Mouse (Mus musculus) limb, embryonic 10.5 days (tissue): ENCODE data around the gene Cxcl17. TPM values are rescaled to one million over a fixed set of nuclear protein-coding genes. Genes with fewer than 3 reads are reported as not detected.

ENCODE experiments used
- DNase-seq: peaks from one replicate; pipeline ENCODE4 v3.0.0-alpha.2; 2017; ENCODE audit warnings: low spot score
- H3K27ac ChIP-seq: fragments of 300-500 bp; sonication (generic); 2 replicates; pipeline ENCODE4 v1.5.1; 2016; ENCODE audit warnings: mild to moderate bottlenecking
- H3K27me3 ChIP-seq: fragments of 300-500 bp; sonication (generic); 2 replicates; pipeline ENCODE4 v1.6.1; 2016; ENCODE audit warnings: low read depth, mild to moderate bottlenecking; ENCODE audit not compliant: poor library complexity, severe bottlenecking
- H3K36me3 ChIP-seq: fragments of 300-500 bp; sonication (generic); 2 replicates; pipeline ENCODE4 v1.6.1; 2016; ENCODE audit warnings: mild to moderate bottlenecking, moderate library complexity
- H3K4me1 ChIP-seq: fragments of 300-500 bp; sonication (generic); 2 replicates; pipeline ENCODE4 v1.6.1; 2016
- H3K4me3 ChIP-seq: fragments of 300-500 bp; sonication (generic); 2 replicates; pipeline ENCODE4 v1.5.1; 2016; ENCODE audit warnings: mild to moderate bottlenecking, moderate library complexity
- H3K9me3 ChIP-seq: fragments of 300-500 bp; sonication (generic); replicated peaks from 2 replicates; pipeline ENCODE4 v1.6.1; 2016; ENCODE audit warnings: mild to moderate bottlenecking
- WGBS: fragments of 180-500 bp; shearing (Covaris S2); methylation state at CpG from one replicate; pipeline ENCODE4 v1.1.7; 2016; 5-methylcytosine and 5-hydroxymethylcytosine counted together
- polyA plus RNA-seq: library from polyadenylated mRNA; unstranded; fragments of >200 nt; fragmentation: Nextera tagmentation; extraction: Ambion mirVana; gene quantifications from 2 replicates; pipeline ENCODE4 v1.2.1, GENCODE M21; 2016

The Cxcl17 gene
- polyA plus RNA-seq, 1 experiment from 2014 or later = 0.91 TPM

DNA sequence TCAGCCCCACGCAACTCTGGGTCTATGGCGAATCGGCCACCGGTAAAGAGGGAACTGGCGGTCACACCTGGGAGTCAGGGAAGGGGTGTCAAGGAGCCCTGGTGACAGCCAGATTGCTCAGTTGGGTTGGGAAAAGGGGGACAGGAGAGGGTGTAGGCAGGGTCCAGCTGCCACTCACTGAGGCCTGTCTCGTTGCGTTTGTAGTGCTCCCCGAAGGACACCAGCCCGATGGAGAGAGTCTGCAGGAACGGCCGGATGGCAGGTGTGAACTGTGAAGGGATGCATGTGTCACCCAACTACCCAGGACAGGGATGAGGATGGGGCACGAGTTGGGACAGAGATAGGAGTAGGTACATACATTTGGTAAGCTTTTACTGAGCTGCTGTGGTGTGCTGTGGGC lies 27.4 kb downstream of the Cxcl17 start:
- 93% methylated on average over 12 of the region's 12 CpGs for WGBS
- Histone ChIP-seq H3K9me3 (no peaks in the 10 kb centered on the region), H3K4me1 (peaks cover 12% of the 10 kb centered on the region), H3K27ac (no peak overlapping the region), H3K27me3 (peaks cover 12% of the 10 kb centered on the region), H3K4me3 (no peak overlapping the region), H3K36me3 (peaks cover 61% of the 10 kb centered on the region)
- DNase-seq = no peak

DNA sequence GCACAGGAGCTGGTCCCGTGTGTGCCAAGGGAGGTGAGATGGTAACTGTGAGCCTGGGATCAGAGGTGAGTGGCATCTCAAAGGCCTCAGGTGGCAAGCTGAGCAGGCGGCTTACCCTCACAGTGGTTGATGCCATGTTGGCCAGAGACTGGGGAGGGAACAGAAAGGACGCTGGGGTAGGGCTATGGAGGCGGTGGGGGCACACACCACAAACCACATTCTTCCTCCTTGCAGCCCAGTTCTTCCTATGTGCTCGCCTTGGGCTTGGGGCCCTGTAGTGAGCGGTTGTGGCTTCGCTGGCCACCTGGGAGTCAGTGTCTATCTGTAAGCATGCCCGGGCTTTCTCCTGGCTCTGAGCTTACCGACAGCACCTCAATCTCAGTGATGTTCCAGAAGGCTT lies 27.9 kb downstream of the Cxcl17 start:
- WGBS = 91% methylated on average over 9 of the region's 9 CpGs
- DNase-seq = no peak
- H3K4me3 ChIP-seq = no peak overlapping the region
- no peak overlapping the region for H3K27ac ChIP-seq
- no peaks in the 10 kb centered on the region for H3K9me3 ChIP-seq
- H3K4me1 ChIP-seq = peaks cover 12% of the 10 kb centered on the region
- peaks cover 12% of the 10 kb centered on the region for H3K27me3 ChIP-seq
- H3K36me3 ChIP-seq = peaks cover 61% of the 10 kb centered on the region

DNA sequence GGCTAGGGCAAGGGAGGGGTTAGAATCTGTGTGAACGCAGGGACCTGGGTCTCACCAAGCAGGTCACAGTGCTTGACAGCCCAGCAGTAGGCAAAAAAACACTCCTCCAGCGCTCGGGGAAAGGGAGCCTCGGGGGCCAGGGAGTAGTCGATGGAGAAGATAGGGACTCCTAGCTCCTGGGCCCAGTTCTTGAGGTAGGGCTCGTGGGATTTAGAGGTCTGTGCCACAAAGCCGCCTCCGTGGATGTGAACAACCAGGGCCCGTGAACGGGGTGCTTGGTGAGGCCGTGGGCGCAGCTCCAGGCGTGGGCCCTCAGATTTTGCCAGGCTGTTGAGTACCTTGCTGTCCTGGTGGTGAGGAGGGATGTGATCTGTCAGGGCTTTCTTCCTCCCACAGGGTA lies 28.4 kb downstream of the Cxcl17 start:
- no peak overlapping the region for H3K4me3 ChIP-seq
- no peaks in the 10 kb centered on the region for H3K9me3 ChIP-seq
- H3K4me1 ChIP-seq = peaks cover 15% of the 10 kb centered on the region
- DNase-seq = no peak
- 91% methylated on average over 13 of the region's 13 CpGs for WGBS
- H3K36me3 ChIP-seq = peaks cover 61% of the 10 kb centered on the region
- H3K27me3 ChIP-seq = peaks cover 12% of the 10 kb centered on the region
- H3K27ac ChIP-seq = no peak overlapping the region

DNA sequence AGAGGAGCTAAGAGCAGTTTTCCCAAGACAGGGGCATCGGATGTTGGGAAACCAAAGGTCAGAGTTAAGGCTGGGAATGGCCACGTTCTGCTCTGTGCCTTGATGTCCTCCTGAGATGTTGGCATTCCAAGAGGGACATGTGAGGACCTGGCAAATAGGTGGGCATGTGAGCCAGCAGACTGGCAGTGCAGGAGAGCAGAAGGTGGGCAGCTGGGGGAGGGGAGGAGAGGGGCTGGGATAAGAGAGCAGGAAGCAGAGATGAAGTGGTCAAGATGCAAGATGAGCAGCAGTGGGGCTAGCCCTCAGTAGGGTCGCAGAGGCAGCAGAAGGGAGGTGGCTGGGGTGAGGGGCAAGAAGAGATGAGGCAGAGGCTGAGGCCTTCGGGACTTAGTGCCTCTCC lies 28.8 kb downstream of the Cxcl17 start:
- no peak for DNase-seq
- Histone ChIP-seq H3K4me1 (peaks cover 18% of the 10 kb centered on the region), H3K4me3 (no peak overlapping the region), H3K27ac (no peak overlapping the region), H3K9me3 (no peaks in the 10 kb centered on the region), H3K36me3 (peaks cover 61% of the 10 kb centered on the region), H3K27me3 (peaks cover 12% of the 10 kb centered on the region)
- 88% methylated on average over 4 of the region's 4 CpGs for WGBS

DNA sequence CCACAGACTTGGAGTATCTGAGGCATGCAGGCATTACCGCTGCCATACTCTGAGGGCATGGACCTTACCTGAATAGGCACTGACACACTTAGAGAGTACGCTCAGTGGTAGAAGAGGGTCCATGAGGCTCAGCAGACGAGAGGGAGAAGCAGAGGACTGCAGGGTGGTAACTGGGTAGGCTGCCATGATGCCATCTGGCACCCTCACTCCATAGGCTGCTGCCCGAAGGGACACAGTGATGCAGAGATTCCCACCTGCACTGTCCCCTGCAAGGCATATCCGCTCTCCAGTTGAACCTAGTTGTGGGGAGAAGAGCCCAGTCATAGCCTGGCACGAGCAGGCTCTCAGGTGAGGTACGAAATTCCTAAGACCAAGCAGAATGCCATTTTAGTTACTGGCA lies 29.3 kb downstream of the Cxcl17 start:
- Histone ChIP-seq H3K27ac (no peak overlapping the region), H3K9me3 (no peaks in the 10 kb centered on the region), H3K36me3 (peaks cover 57% of the 10 kb centered on the region), H3K4me1 (peaks cover 18% of the 10 kb centered on the region), H3K27me3 (peaks cover 12% of the 10 kb centered on the region), H3K4me3 (no peak overlapping the region)
- DNase-seq = no peak
- WGBS = 88% methylated on average over 7 of the region's 7 CpGs

DNA sequence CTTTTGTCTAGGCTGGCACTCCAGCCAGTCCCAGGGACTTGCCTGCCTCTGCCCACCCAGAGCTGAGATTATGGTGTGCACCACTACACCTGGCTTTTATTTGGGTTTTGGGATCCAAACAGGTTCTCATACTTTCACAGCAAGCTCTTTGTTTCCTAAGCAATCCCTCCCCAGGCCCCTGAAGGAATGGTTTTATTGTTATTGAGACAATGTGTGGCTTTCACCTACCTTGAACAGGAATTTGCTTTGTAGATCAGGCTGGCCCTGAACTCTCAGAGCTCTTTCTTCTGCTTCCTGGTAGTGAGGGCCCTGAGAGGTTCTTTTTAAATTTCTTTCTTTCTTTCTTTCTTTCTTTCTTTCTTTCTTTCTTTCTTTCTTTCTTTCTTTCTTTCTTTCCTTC lies 30.1 kb downstream of the Cxcl17 start:
- no peak overlapping the region for H3K4me3 ChIP-seq
- DNase-seq = no peak
- peaks cover 49% of the 10 kb centered on the region for H3K36me3 ChIP-seq
- no peaks in the 10 kb centered on the region for H3K9me3 ChIP-seq
- H3K27ac ChIP-seq = no peak overlapping the region
- peaks cover 12% of the 10 kb centered on the region for H3K27me3 ChIP-seq
- H3K4me1 ChIP-seq = peaks cover 19% of the 10 kb centered on the region

DNA sequence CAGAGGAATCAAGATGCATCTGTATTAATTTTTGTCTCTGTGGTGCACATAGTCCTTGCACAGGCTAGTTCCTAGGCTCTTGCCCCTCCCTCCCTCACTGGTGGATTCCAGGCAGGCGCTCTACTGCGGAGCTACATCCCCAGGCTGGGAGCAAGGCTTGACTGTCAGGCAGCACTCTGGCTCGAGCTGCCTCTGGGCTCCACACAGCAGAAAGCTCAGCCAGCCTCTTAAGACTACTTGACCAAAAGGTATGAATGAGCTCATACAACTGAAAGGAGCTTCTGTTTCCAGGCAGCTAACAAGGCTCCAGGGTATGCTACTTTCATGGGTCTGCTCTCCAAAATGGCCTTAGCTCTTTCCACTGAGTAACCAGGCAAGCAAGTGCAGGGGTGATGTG lies 31.4 kb downstream of the Cxcl17 start:
- Histone ChIP-seq H3K4me1 (peaks cover 32% of the 10 kb centered on the region), H3K27me3 (peaks cover 22% of the 10 kb centered on the region), H3K27ac (no peak overlapping the region), H3K36me3 (peaks cover 40% of the 10 kb centered on the region), H3K4me3 (no peak overlapping the region), H3K9me3 (no peaks in the 10 kb centered on the region)
- no peak for DNase-seq
- WGBS = 52% methylated on average over 3 of the region's 3 CpGs

DNA sequence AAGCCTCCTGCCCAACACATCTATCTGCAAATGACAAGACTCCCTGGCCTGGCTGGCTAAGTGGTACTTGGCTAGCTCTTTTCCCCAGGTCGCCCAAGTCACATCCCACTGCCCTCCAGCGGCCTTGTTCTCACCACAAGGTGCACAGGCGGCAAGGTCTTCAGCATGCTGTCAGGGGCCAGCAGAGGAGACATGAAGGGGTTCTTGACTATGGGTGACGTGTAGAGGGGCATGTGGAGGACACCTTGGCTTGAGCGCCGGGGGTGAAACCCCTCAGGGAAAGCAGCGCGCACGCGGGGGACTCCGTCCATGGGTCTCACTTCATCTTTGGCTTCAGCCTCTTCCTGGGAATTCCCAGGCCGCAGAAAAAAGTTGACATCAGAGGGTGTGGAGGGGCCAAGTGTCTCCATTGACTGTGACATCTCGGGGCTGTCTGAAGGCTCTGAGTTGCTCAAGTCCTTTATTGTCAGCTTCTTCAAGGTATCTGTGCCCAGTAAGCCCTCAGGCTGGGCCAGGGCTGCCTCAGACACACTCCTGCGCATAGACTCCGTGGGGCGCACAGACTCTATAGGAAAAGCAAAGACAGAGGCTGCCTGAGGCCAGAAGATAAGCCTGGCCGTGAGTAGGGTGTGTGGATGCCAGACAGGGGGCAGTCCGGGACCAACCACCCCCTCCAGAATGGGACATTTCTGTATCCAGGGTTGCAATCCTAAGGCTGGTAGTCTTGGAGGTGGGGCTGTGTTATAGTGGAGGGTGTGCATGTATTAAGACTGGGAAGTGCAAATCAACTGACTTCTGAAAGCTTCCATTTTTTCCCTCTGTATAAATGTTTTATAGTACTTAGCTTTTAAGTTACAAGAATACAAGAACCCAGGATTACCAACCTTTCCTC lies 32.0 kb downstream of the Cxcl17 start:
- 58% methylated on average over 18 of the region's 18 CpGs for WGBS
- H3K27ac ChIP-seq = no peak overlapping the region

DNA sequence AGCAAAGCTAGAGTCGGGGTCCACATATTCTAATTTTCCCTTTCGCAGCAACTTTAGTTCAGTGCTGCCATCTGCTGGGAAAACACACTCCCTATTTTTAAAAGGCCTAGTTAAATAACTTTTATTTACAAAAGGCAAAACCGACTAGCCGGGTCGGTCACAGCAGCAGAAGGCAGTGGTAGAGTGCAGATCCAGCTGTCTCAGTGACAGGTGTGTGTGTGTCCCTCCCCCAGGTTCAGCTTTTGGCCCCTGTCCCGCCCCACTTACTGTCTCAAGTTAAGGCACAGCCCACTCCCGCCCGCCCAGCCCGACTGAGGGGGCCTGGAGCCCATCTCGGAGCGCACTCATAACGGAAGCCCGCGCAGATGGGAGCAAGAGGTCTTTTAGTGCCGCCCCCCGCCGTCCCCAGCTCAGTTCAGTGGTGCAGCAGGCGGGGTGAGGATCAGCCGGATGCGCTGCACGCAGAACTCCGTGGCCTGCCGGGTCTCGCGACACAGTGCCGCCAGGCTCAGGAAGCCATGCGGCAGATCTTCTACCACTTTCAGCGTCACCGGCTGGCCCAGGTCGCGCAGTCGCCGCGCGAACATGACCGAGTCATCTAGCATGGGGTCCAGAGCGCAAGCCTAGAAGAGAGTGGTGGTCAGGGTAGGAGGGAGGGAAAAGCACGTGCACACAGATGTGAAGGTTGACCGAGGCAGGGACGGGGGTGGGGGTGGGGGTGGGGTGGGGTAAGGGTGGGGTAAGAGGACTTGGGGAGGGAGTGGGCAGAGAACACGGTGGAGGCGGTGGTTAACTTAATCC lies 32.9 kb downstream of the Cxcl17 start:
- Histone ChIP-seq H3K36me3 (peaks cover 27% of the 10 kb centered on the region), H3K9me3 (no peaks in the 10 kb centered on the region), H3K4me1 (peaks cover 34% of the 10 kb centered on the region), H3K27me3 (peaks cover 32% of the 10 kb centered on the region), H3K4me3 (peak overlapping the region; percentile 60), H3K27ac (peak overlapping the region; percentile 84)
- 1% methylated on average over 41 of the region's 42 CpGs for WGBS
- peak; percentile 73 for DNase-seq

More for the DNA sequence above, 32.0 kb downstream of the Cxcl17 start:
- DNase-seq = no peak
- Histone ChIP-seq H3K36me3 (peaks cover 35% of the 10 kb centered on the region), H3K4me1 (peaks cover 33% of the 10 kb centered on the region), H3K9me3 (no peaks in the 10 kb centered on the region), H3K27me3 (peaks cover 27% of the 10 kb centered on the region), H3K4me3 (peak overlapping the region; percentile 60)

DNA sequence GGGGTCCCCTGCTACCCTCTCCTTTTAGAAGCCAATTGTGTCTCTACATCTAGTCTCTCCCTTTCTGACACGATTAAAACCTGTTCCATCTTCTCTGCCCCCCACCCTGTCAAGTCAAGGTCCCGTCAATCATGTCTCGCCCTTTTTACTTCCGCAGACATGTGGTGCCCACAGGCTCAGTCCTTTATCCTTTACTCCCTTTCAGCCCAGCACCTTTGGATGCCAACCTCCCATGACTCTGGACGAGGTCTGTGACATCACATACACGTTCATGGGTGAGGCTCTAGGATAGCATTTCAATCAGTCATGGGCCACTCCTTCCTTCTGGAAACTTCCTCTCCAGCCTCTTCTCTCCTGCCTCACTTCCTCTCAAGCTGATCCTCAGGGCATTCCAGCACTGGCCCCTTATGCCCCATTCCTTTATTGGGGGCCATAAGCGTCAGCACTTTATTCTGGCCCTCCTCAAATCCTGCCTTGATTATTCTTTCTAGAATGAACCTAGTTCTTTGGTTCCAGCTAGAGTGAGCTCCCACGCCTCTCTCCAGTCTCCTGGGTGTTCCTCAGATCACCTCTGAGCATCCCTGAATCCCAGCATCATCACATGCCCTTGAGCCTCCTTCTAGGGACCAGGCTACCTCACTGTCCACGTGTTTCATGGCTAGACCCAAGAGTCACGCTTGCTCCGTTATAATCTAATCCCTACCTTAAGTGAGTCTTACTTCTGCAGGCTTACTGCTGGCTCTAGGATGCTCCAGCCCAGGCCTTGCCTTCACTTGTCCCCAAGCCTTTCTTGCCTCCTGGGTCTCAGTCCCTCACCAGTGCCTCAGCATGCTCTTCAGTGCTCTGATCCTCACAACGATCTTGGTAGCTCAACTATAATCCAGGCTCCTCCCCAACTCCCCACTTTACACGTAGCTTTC lies 34.2 kb downstream of the Cxcl17 start:
- Histone ChIP-seq H3K27me3 (peaks cover 32% of the 10 kb centered on the region), H3K4me3 (no peak overlapping the region), H3K9me3 (no peaks in the 10 kb centered on the region), H3K4me1 (peaks cover 43% of the 10 kb centered on the region), H3K27ac (no peak overlapping the region), H3K36me3 (peaks cover 14% of the 10 kb centered on the region)
- DNase-seq = no peak
- 87% methylated on average over 13 of the region's 13 CpGs for WGBS

DNA sequence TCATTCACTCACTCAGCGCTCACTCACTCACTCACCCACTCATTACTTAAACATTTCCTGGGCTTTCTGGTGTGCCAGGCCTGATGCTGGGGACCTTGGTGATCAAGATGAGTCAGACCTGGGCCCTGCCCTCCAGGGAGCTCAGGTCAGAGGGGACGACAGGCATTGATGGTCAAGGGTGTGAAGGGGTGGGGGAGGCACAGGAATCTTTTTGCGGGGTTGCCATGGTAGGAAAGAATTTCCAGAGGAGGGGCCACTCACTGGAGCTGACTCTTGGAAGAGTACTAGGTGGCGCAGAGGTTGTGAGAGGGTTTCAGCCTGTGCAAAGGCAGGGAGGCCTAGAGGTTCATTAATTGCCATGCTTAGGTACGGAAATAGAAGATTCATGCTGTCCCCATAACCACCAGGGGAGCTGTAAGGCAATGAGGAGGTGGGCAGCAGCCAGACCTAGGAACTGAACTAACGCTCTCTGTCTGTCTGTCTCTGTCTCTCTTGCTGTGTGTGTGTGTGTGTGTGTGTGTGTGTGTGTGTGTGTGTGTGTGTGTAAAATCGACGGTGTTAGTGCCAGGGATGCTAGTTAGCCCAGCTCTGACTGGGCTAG lies 35.5 kb downstream of the Cxcl17 start:
- 44% methylated on average over 8 of the region's 8 CpGs for WGBS
- peaks cover 43% of the 10 kb centered on the region for H3K4me1 ChIP-seq
- H3K27ac ChIP-seq = peak overlapping the region; percentile 2; the same call in 1 of the 2 replicates

DNA sequence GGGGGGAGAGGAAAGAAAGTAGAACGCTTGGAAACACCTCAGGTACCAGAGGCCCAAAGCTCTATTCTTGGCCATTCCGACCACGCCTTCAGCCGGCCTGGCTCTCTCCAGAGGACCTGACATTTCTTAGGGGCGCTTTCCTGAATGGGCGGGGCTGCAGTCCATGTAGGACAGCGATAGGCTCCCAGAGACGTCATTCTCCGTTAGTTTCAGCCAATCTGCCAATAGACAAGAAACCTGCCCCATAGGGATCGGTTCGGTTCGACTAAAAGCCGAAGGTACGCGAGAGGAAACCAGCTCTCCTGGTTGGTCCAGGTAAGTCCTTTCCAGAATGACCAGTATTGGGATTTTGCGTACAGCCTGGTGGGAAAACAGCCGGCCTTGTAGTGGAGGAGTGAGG lies 36.1 kb downstream of the Cxcl17 start:
- H3K36me3 ChIP-seq = no peaks in the 10 kb centered on the region
- H3K9me3 ChIP-seq = no peaks in the 10 kb centered on the region
- no peak overlapping the region for H3K27ac ChIP-seq
- WGBS = 5% methylated on average over 17 of the region's 17 CpGs
- H3K4me3 ChIP-seq = peak overlapping the region; percentile 37
- H3K4me1 ChIP-seq = peaks cover 43% of the 10 kb centered on the region
- peaks cover 33% of the 10 kb centered on the region for H3K27me3 ChIP-seq
- DNase-seq = peak; percentile 58

More for the DNA sequence above, 35.5 kb downstream of the Cxcl17 start:
- peak overlapping the region; percentile 37 for H3K4me3 ChIP-seq
- H3K27me3 ChIP-seq = peaks cover 32% of the 10 kb centered on the region
- DNase-seq = no peak
- H3K9me3 ChIP-seq = no peaks in the 10 kb centered on the region
- peaks cover 4% of the 10 kb centered on the region for H3K36me3 ChIP-seq
